Mouse (Mus musculus) gastrocnemius, postnatal 14 days (tissue): ENCODE results near the gene Tnfrsf22. TPM values are rescaled to one million over a fixed set of nuclear protein-coding genes. Genes with fewer than 3 reads are reported as not detected.
"Not testable (repeated sequence)": the region's sequence is repeated elsewhere in the genome, so short reads cannot be mapped to it uniquely, and the experiment has no call there.

Experiments
- DNase-seq: peaks from one replicate; pipeline ENCODE4 v3.0.0; 2021; ENCODE audit warnings: mixed read lengths
- intact Hi-C: fragments of 180-260 bp; cut with DNase I; formaldehyde crosslinking; loops from one replicate; pipeline ENCODE4 v1.15.1; 2025; ENCODE audit warnings: low total_unique reads
- total RNA-seq, 2 experiments: library from RNA; stranded (reverse); gene quantifications; 2 replicates each; pipeline ENCODE4 v1.2.3; 2021

The Tnfrsf22 gene
- total RNA-seq, 2 experiments from 2014 or later, result 1.5 to 3.0 TPM

DNA sequence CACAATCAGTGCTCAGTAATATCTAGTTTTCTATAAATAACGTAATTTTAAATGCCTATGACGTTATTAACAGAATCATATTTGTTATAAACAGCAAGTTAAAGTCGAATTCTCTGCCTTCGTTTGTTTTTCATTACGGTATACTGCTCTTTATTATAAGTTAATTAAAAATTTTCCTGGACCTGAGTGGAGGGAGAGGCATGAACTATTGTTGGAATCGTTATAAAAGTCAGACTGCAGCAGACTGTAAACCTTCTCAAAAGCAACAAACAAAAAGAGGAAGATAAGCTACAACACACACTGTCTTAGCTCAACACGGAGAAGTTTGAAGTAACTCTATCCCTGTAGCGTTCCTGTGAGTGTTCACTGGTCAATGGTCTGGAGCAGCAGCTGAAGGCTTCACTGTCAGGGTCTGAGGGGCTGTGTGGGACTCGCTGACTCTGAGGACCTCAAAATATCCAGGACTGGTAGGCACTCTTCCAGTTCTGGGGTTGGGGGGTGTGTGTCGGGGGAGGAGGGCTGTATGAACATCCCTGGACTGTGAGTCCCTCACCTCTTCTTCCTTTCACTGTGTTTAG, 397 bp upstream of the Tnfrsf22 start:
- intact Hi-C loops, result not testable (repeated sequence)

DNA sequence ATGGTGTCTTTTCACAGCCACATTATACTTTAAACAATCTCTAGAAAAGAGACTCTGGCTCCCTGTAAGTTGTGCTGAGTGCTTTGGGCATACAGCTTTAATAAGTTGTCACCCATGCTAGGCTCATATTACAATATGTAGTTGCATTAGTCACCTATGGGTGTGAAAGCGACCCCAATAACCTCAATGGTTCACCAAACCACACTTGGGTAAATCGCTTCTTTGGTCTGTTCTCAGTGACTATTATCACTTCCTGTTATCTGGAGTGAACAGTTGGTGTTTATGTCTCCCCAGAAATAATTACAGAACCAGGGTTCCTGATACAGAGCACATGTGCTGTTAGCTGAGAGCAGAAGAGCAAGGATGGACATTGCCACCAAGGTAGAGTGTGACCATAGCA, 5.5 kb downstream of the Tnfrsf22 start:
- intact Hi-C loops, result not testable (repeated sequence)

More for the DNA sequence above, 397 bp upstream of the Tnfrsf22 start:
- not testable (repeated sequence) for DNase-seq

DNA sequence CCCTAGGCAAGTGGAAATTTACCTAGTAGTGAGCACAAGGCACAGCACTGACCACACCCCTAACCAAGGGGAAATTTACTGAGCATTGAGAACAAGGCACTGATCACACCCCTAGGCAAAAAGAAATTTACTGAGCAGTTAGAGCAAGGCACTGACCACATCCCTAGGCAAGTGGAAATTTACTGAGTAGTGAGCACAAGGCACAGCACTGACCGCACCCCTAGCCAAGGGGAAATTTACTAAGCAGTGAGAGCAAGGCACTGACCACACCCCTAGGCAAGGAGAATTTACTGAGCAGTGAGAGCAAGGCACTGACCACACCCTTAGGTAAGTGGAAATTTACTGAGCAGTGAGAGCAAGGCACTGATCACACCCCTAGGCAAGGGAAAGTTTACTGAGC, 12.8 kb downstream of the Tnfrsf22 start:
- intact Hi-C loops, result no loop called here
- no peak for DNase-seq

More for the DNA sequence above, 5.5 kb downstream of the Tnfrsf22 start:
- DNase-seq, result not testable (repeated sequence)

DNA sequence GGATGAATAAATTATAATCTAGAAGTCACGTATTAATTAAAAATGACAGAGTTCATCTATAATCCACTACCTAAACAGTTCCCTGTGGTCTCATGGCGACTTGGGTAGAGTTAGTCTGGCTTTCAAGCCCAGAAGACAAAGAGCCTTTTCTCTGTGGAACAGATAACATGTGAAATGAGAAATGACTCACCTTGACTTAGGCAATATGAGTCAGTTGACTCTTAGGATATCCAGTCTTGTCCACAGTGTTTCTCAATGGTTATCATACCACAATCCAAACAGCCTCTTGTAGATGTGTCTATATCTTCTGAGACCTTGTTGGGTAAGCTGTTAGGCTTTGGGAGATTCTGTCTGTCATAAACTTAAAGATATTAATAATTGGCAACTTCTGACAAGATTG, 18.0 kb downstream of the Tnfrsf22 start:
- intact Hi-C loops, result no loop called here
- DNase-seq, result no peak

DNA sequence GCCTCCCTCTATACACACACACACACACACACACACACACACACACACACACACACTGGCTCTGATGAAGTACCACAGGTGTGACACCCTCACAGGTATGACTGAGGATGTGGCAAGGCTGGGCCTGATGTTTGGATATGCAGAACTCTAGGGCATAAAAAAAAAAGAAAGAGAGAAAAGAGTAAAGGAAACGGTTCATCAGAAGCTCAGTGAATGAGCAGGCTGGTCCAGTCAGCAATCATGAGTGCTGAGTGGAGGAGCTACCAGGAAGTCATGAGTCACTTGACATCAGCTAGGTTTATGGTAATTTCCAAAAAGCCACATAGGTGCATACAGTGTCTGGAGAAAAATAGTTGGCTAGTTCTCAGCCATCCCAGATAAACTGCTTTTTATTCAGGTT, 20.0 kb downstream of the Tnfrsf22 start:
- intact Hi-C loops, result no loop called here
- DNase-seq, result no peak

DNA sequence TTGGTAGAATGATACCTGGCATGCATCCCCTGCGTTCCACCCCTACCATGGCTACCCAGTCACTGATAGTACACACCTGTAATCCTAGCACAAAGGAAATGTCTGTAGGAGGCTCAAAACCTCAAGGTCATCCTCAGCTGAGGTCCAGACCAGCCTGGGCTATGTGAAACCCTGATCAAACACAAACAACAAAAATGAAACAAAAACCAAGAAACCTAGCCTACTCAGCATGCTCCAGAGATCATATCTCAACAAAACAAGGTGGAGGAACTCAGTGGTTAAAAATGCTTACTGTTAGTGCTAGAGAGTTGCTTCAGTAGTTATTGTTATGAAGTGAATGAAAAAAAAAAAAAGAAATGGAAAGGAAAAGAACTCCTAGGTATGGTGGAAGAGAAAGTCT, 20.9 kb downstream of the Tnfrsf22 start, which contains the start of gene Tnfrsf26:
Tnfrsf26 (minus strand) TSS at position 183 of the 400 bp plus-strand sequence.
- intact Hi-C loops, result no loop called here
- no peak for DNase-seq

DNA sequence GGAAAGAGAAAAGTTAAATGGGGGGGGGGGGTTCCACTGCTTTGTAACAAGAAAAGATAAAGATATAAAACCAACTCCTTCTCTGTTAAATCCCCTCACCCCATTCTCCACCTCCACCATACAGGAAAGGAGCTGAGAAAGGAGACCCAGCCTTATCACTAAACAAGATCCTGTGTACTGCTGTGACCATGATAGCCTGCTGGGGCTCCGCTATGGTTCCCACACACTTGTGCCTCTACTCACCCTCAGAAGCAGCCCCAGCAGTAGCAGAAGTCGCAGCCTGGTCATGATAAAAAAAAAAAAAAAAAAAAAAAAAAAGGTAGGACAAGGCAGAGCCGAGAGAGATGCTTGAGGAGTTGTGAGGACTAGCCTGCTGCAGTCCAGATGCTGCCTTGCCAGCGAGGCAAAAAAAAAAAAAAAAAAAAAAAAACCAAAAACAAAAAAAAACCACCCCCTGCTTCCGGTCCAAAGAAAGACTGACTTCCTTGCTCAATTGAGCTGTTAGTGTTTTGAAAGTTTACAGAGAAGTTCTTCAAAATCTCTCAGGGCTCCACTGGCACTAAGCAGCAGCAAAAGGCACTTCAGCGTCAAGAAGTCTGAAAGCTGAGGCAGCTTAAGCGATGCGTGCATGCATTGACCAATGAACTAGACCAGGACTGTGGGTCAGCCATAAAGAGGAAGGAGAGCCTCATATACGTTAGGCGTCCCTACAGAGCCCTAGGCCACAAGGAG, 21.7 kb downstream of the Tnfrsf22 start:
- DNase-seq, result no peak
- intact Hi-C loops, result no loop called here

DNA sequence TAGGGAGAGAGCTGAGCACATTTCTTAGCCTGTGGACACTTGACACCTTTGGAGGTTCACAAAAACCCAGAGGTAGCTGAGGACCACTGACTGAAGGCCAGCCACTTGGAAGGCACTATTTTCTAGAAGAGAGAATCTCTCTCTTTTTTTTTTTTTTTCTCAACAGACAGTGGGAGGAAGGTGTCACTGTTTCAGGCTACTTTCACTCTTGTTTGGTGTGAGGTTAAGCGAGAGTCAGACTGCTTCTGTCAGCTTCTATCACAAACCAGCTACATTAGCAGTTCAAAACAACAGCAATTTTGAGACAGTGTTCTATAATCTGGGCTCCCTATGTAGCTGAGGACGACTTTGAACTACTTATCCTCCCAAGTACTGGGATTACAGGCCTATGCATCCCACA, 23.3 kb downstream of the Tnfrsf22 start:
- no peak for DNase-seq

DNA sequence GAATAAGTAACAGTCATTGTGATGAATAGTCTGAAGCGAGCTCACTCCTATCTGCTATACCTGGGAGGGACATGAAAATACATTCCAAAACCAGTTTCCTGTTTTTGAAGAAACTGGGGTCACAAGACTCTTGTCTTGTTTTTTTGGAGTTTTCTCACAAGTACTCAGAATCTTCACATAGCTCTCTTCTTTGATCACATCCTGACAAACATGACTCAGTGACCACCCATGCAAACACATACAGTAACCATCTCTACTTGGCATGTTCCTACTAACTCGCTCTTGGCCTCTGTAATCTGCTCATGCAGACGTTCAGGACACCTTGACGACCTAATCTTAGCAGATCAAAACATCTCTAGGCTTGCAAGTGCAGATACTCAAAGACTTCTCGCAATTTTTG, 24.3 kb downstream of the Tnfrsf22 start:
- intact Hi-C loops, result no loop called here
- DNase-seq, result no peak

More for the DNA sequence above, 23.3 kb downstream of the Tnfrsf22 start:
- intact Hi-C loops, result no loop called here

DNA sequence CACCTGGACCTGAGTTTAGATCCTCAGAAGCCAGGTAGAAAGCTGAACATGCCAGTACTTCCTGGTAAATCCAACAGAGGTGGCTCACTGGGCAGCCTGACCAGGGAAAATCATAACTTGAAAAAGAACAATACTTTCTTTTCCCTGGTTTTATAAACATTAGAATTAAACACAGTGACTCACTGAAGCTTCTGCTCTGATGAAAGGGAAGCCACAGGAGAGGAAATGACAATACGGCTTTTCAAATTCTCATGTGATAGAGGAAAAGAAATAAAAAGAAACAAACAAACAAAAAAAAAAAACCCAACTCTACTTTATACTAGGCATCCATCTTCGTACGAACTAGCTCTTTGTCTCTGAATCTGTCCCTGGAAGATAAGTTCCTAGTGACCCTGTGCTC, 24.9 kb downstream of the Tnfrsf22 start:
- intact Hi-C loops, result no loop called here
- no peak for DNase-seq

DNA sequence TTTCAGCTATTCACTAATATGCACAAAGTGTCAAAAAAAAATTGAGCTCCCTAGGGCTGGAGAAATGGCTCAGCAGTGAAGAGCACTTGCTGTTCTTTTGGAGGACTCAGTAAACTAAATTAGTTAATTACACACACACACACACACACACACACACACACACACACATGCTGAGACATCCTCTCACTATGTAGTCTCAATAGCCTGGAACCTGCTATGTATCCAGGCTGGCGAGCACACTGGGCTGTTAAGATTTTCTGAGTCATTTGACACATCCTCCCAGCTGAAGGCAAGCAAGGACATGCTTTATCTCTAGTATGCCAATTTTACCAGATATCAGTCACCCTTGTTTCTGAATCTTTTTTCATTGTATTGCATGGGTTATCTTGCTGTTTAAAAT, 28.5 kb downstream of the Tnfrsf22 start:
- intact Hi-C loops, result no loop called here
- DNase-seq, result no peak

DNA sequence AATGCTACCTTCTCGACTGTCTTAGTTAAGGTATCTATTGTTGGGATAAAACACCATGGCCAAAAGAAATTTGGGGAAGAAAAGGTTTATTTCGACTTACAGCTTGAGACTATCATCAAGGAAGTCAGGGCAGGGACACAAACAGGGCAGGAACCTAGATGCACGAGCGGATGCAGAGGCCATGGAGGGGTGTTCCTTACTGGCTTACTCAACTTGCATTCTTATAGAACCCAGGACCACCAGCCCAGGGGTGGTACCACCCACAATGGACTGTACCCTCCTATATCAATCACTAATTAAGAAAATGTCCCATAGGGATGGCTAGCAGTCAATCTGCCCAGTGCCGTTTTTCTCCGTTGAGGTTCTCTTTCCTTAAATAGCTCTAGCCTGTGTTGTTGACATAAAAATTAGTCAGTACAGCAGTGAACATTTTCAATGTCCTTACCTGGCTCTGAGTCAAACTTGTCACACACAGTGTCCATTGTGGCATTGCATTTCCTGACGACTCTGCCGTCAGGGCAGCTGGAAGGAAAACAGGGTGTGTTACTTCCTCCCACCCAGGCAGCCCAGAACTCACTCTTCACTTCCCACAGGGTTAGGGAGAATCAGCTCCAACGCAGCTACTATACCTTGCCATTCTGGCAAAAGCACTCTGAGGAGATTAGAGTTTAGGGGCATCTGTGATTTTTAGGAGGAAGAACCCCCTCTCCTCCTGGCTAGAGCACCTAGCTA, 34.9 kb downstream of the Tnfrsf22 start:
- intact Hi-C loops, result no loop called here
- no peak for DNase-seq

DNA sequence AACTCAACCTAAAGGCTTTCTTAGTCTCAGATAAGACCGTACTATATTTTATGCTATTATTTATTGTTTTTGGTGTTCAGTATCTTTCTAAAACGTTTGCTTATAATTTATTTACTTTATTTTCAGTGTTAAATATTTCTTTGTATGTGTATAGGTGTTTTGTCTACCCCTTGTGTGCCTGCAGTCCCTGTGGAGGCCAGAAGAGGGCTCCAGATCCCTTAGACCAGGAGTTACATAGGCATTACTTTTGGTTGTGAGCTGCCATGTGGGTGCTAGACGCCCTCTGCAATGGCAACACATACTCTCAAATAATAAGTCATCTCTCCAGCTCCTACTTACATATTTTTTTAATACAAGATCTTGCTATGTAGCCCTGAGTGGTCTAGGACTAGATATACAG, 37.2 kb downstream of the Tnfrsf22 start:
- intact Hi-C loops, result no loop called here
- no peak for DNase-seq

DNA sequence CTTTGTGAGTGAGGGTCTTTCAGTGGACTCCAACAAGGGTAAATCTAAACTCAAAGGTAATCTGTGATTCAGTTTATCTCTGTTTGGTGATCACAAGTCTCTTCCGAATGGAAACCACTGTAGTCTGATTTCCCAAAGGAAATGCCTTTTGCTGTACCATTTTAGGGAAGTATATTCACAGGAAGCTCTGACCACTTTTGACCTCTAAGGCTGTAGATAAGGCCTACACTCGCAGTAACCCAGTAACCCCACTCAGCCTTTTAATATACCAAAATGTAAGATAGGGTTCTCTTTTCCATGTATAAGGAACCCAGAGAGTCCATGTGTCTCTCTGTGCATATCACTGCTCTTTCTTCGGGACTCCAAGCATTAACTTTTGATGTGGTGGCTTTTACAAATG, 44.1 kb downstream of the Tnfrsf22 start:
- intact Hi-C loops, result no loop called here
- DNase-seq, result no peak

DNA sequence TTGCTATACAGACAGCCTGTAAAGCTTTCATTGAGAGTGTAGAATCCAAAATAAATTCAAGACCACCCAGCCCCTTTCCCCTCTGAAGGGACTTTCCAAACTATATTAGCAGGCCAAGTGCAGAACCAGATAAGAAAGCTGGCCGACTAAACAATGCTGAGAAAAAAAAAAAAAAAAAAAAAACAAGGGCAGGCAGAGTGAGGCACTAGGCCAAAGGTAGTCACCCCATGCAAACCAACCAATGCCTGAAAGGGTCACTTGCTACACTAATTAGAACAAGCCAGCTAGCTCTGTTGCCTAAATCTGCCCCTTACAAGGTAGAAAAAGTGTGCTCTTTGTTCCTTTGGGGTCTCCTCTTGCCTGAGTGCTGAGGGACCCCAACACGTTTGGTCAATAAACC, 44.6 kb downstream of the Tnfrsf22 start:
- intact Hi-C loops, result no loop called here
- DNase-seq, result no peak

DNA sequence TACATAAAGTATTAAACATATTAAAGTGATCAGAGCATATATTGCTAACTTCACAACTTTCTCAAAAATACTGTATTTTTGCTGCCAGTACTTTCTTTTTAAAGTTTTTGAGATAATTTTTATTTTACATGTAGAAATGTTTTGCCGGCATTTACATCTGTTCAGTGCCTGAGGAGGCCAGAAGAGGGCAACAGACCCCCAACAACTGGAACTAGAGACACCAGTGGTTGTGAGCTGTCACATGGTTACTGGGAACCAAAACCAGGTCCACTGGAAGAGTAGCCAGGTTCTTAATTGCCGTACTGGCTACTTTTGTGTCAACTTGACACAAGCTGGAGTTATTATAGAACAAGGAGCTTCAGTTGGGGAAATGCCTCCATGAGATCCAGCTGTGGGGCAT, 47.8 kb downstream of the Tnfrsf22 start:
- intact Hi-C loops, result no loop called here
- DNase-seq, result no peak

DNA sequence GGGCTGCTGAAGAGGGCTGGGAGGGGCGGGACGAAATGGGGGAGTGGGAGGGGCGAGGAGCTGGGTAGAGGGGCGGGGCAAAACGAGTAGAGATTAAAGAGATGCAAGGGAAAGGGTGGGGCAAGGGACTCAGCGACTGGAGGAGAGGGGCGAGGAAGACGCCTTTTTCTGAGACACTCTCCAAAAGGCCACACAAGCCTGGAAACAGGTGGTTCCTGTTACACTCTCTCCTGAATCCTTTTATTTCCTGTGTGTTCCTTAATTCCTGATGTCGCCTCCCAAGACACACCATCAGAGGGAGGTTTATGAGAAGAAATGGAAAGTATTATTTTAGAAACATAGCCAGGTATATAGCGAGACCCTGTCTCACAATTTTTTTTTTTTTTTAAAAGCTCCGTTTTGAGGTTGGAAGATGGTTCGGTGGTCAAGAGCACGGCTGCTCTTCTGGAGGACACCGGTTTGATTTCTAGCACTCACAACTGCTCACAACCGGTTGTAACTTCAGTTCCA, 49.2 kb downstream of the Tnfrsf22 start:
- no peak for DNase-seq
- intact Hi-C loops, result no loop called here

DNA sequence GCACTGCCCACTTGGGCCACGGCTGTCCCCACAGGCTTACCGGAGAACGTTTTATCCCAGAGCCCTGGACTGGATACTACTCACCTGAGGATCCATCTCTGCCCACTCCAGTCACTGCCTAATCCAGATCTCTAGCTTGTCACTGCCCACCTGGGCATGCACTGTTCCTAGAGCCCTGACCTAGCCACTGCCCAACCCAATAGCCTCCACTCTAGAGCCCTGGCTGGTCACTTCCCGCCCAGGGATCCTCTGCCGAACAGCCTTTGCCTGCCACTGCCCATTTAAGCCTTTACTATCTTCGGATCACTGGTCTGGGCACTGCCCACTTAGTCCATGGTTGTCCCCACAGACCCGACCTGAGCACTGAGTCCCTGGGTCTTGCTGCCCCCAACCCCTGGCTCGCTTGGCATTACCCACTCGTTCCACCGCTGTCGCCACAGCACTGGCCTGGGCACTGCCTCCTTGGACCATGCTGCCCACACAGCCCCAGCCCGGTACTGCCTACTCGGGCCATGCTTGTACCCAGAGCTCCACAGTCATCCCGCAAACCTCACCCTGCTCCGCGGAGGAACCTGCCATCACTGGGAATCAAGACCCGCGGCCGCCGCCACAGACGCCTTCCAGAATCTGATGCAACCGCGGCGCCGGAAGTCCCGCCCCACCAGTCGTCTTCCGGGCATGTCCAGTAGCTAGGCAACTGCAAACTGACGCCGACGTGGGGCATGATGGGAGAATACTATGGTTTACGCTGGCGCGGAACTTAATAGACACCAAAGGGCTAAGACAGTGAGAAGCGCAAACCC, 49.8 kb downstream of the Tnfrsf22 start, which contains the start of gene Cars:
Cars (minus strand) TSS at position 663 of the 803 bp plus-strand sequence.
- intact Hi-C loops, result no loop called here

DNA sequence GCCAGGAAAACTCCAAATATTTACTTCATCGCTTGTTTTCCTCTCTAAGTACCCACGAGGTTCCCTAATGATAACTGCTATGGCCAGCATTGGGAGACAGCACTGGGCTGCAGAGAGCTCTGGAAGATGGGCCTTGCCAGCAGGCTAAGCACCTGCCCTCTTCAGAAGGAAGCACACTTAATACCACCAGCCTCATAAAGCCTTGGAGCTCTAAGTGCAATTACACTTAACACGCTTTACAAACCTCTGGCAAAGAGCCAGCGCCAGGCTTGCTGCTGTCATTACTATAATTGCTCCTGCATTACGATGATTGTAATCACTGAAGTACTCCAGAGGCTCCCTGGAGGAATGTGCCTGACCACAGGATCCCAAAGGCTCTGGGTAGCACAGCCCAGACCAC, 54.6 kb downstream of the Tnfrsf22 start:
- no peak for DNase-seq
- intact Hi-C loops, result no loop called here

More for the DNA sequence above, 49.8 kb downstream of the Tnfrsf22 start, which contains the start of gene Cars:
- peak; percentile 94 for DNase-seq

DNA sequence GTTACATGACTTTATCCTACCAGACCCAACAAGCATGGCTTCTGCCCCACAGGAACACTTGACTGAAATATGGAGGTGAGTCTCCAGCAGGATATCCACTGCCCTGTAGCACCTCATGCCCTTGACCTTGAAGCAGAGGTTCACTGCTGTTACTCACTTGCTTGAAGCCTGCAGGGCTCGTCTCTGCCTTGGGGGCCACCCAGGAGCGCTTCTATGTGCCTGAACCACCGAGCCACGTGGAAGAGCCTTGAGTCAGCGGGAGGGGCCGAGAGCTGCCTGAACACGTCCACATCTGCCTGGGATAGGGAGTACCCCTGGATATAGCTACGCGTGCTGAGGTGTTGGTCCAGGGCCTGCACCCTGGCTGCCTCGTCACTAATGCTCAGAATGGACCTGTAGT, 57.2 kb downstream of the Tnfrsf22 start:
- no peak for DNase-seq
- intact Hi-C loops, result no loop called here
